Mouse (Mus musculus) urinary bladder, postnatal 4 days (tissue): ENCODE results near the gene Ppp1r14c.
"Not testable (repeated sequence)": the region's sequence is repeated elsewhere in the genome, so short reads cannot be mapped to it uniquely, and the experiment has no call there.

Experiments
- DNase-seq, 2 experiments: peaks; one replicate each; pipeline ENCODE4 v3.0.0; 2021 to 2022; ENCODE audit warnings: low spot score in 2 of 2

The Ppp1r14c gene

GRCm38 (mm10) chr10:3466135-3466626 is 100.3 kb downstream of the Ppp1r14c start:
- DNase-seq: no peak

GRCm38 (mm10) chr10:3468590-3468989 is 102.7 kb downstream of the Ppp1r14c start:
- DNase-seq: no peak

GRCm38 (mm10) chr10:3476611-3477010 is 110.8 kb downstream of the Ppp1r14c start:
- no peak for DNase-seq

GRCm38 (mm10) chr10:3479772-3480171 is 113.9 kb downstream of the Ppp1r14c start:
- DNase-seq: no peak

GRCm38 (mm10) chr10:3490052-3490451 is 124.2 kb downstream of the Ppp1r14c start:
- no peak for DNase-seq

GRCm38 (mm10) chr10:3496791-3497190 is 130.9 kb downstream of the Ppp1r14c start:
- DNase-seq: no peak

GRCm38 (mm10) chr10:3500846-3501245 is 135.0 kb downstream of the Ppp1r14c start:
- DNase-seq: not testable (repeated sequence)

DNA sequence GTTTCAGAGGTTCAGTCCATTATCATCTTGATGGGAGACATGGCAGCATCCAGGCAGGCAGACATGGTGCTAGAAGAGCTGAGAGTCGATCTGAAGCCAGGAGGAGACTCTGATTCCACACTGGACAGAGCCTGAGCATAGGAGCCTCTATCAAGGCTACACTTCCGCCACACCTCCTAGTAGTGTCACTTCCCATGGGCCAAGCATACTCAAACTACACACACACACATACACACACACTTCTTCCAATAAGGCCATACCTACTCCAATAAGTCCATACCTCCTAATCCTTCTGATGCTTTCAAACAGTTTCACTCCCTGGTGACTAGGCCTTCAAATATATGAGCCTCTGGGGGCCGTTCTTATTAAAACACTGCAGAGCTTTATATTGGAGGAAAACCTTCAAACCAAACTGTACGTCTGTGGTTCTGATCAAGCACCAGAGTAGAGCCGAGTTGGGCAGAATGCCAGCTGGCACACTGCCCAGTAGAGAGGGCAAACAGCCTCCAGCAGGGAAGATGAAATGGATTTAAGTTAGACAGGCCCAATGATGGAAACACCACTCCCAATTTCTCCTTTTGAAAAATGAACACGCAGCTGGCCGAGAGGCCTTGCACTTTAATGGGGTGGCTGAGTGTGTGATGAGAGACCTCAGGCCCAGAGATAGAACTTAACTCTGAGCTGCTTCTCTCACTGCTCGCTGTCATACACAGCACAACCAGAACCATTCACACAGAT is 141.8 kb downstream of the Ppp1r14c start:
- peak; percentile 52 to 84 for DNase-seq

- DNase-seq: no peak
Observed at GRCm38 (mm10) chr10:3508222-3508588, 142.3 kb downstream of the Ppp1r14c start.

GRCm38 (mm10) chr10:3508746-3509145 is 142.9 kb downstream of the Ppp1r14c start:
- no peak for DNase-seq

DNA sequence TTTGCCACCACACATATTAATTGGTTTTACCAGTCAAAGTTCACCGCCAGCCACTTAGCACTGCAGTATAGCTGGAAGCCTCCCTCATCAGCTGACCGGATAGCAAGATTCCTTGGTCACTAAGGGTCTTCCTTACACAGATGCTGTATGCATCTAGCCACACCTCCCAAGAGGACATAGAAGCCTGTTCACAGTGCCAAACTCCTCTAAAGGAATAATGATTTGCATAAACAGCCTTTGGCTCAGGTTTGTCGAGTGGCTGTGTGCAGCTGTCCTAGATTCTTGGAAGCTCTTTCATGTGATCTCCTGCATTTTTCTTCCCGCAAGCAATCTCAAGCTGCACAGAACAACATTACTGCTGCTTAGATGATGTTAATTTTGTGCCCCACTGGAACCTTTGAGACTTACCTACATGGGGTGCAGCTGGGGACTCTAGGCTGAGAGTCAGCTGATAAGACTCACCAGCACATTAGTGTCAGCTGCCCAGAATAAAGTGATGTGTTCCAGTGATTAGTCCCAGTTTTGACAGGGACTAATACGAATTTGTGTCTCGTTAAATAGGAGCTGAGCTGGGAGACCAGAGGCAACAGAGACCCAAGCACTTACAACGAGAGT is 143.9 kb downstream of the Ppp1r14c start:
- no peak for DNase-seq

- no peak for DNase-seq
Observed at GRCm38 (mm10) chr10:3510486-3510885, 144.6 kb downstream of the Ppp1r14c start.

GRCm38 (mm10) chr10:3511401-3511800 is 145.5 kb downstream of the Ppp1r14c start:
- no peak for DNase-seq

DNA sequence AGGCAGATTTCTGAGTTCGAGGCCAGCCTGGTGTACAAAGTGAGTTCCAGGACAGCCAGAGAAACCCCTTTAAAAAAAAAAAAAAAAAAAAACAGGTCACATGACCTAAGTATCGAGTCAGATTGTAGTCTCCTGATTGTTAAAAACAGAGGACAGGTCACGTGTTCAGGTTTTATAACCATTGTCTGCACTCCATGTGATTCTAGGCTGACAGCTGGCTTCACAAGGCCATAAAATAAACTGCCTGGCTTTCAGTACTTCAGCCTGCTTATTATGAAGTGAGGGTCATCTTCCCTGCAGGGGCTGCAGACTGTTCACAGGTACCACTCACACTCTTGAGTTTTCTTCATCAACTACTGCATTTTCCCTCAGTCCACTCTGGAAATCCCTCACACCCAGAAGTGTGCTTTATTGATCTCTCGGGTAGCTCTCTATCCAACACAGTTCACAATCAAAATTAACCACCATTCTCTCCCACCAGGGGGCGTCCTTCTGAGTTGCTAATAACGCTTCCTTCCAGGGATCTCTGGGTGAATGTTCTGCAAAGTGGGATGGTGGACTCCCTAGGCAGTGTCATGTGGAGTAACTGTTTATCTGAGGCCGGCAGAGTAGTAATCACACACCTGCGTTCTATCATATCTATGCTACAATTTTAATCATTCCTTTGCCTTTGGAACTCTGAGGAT is 146.9 kb downstream of the Ppp1r14c start:
- no peak for DNase-seq

DNA sequence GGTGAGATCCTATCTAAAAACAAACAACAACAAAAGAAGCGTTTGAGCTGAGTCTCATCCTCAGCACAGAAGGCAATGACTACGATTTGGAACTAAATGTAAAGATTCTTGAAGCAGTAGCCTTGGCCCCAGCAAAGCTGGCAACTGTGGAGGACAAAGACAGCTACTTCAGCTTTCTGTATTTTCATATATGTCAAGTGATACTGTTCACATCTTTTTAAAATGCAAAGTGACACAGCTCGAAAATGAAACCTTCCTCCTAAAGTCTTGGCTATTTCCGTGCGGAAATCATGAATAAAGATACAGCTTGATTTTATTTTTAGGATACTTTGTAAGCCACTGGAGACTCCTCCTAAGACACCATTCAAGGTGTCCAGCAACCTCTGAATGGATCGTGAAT is 148.1 kb downstream of the Ppp1r14c start:
- DNase-seq: no peak
